Mouse (Mus musculus): ENCODE data around the gene Tom1l1. TPM values are rescaled to one million over a fixed set of nuclear protein-coding genes. Genes with fewer than 3 reads are reported as not detected.

Tom1l1 gene
- polyA plus RNA-seq, 1 experiment: 91.5 TPM

DNA sequence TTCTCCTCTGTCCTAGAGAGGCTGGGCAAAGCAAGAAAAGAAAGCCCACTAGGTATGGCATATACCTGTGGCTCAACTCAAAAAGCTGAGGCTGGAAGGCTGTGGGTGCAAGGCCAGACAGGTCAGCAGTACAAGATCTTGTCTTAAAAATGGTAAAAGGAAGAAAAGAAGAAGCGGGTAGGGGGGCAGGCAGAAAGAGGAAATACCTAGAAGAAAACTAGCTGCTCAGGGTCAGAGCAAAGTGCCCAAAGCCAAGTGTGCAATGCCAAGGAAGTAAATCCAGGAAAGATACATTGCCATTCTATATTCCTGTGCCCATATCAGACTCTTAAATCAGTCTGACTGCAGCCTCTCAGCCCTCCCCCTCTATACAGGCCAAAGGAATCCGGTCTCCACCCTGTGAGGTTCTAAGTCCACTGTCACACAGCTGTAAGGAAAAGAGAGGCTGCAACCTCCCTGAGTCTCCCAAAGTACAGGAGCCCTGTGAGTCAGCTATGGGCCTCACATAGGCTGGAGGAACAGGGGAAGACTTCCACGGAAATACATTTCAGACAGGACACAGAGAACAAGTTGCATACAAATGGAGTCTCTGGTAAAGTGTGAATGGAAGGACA, 21.9 kb downstream of the Tom1l1 start:
- H3K4me3 ChIP-seq (ENCODE audit: low read depth, low read length): no peak overlapping the region
- no peak overlapping the region for H3K9ac ChIP-seq (ENCODE audit: low read depth, poor library complexity, severe bottlenecking)
- no peaks in the 10 kb centered on the region for H3K27me3 ChIP-seq (ENCODE audit: control insufficient read depth, insufficient read depth, low read length, poor library complexity, severe bottlenecking)
- H3K9me3 ChIP-seq (replicated peaks; ENCODE audit: control insufficient read depth, insufficient read depth, low read length, poor library complexity, severe bottlenecking): no peaks in the 10 kb centered on the region
- peaks cover 6% of the 10 kb centered on the region for H3K36me3 ChIP-seq (ENCODE audit: control insufficient read depth, insufficient read depth, low read length, poor library complexity, severe bottlenecking)
- TF ChIP-seq CTCF (IDR thresholded peaks at IDR 0.05; ENCODE audit: low read depth, low read length) (no peak), POLR2A (IDR thresholded peaks at IDR 0.05; ENCODE audit: insufficient read depth, low read length) (no peak), EP300 (IDR thresholded peaks at IDR 0.05; ENCODE audit: insufficient read depth, low read depth, low read length) (no peak)
- no peaks in the 10 kb centered on the region for H3K4me1 ChIP-seq (ENCODE audit: control insufficient read depth, insufficient read depth, low read length)
- H3K27ac ChIP-seq (ENCODE audit: insufficient read depth, low read length): no peak overlapping the region

DNA sequence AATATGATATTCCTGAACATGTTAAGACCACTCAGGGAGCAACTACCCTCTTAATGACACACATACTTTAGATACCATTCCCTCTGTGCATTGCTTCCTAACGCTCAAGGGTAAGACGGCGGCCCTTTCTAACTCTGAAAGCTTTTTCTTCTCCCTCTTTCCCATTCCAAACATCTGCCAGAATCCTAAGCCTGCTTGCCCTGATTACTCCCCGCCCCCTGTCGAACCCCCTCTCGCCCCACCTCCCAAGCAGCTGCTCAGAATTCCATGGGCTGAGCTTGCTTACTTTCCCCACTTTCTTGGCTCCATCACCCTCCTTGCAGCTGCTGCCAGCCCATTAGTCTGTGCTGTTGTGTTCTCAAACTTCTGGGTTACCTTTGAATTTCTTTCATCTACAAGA, 23.0 kb downstream of the Tom1l1 start:
- Histone ChIP-seq H3K4me1 (ENCODE audit: control insufficient read depth, insufficient read depth, low read length) (no peaks in the 10 kb centered on the region), H3K36me3 (ENCODE audit: control insufficient read depth, insufficient read depth, low read length, poor library complexity, severe bottlenecking) (peaks cover 7% of the 10 kb centered on the region), H3K27ac (ENCODE audit: insufficient read depth, low read length) (no peak overlapping the region), H3K4me3 (ENCODE audit: low read depth, low read length) (no peak overlapping the region), H3K9ac (ENCODE audit: low read depth, poor library complexity, severe bottlenecking) (no peak overlapping the region), H3K9me3 (replicated peaks; ENCODE audit: control insufficient read depth, insufficient read depth, low read length, poor library complexity, severe bottlenecking) (no peaks in the 10 kb centered on the region), H3K27me3 (ENCODE audit: control insufficient read depth, insufficient read depth, low read length, poor library complexity, severe bottlenecking) (no peaks in the 10 kb centered on the region)
- TF ChIP-seq EP300 (IDR thresholded peaks at IDR 0.05; ENCODE audit: insufficient read depth, low read depth, low read length) (no peak), CTCF (IDR thresholded peaks at IDR 0.05; ENCODE audit: low read depth, low read length) (no peak), POLR2A (IDR thresholded peaks at IDR 0.05; ENCODE audit: insufficient read depth, low read length) (no peak)

DNA sequence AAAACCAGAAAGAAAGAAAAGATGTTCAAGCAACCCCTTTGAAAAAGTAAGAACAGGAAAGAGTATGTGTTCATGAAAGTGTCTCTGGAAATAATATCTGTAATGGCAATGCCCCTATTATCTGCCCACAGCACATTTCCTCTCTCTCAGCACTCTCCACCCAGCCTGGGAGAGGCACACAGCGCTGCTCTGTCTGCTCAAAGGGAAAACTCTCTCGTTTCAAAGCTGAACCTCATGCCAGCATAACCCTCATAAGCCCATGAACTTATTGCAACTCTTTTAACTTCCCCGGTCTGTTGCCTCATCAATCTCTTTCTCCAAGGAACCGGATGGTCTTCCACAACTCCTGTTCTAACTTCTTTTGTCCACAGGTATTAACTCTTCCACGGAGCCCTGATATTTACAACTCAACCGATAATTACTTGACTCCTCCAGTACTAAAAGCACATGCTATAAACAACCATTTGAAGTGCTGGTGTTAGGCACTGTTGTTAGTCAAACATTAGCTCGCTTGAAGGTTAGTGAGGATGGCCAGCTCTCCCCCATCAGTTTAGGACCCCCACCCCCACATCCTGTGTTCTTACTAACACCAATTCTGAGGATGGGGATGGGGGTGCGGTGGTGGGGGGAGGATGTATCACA, 23.7 kb downstream of the Tom1l1 start:
- peaks cover 7% of the 10 kb centered on the region for H3K36me3 ChIP-seq (ENCODE audit: control insufficient read depth, insufficient read depth, low read length, poor library complexity, severe bottlenecking)
- no peak overlapping the region for H3K9ac ChIP-seq (ENCODE audit: low read depth, poor library complexity, severe bottlenecking)
- H3K4me3 ChIP-seq (ENCODE audit: low read depth, low read length): no peak overlapping the region
- H3K4me1 ChIP-seq (ENCODE audit: control insufficient read depth, insufficient read depth, low read length): no peaks in the 10 kb centered on the region
- TF ChIP-seq EP300 (IDR thresholded peaks at IDR 0.05; ENCODE audit: insufficient read depth, low read depth, low read length): no peak
- no peak for TF ChIP-seq CTCF (IDR thresholded peaks at IDR 0.05; ENCODE audit: low read depth, low read length)
- no peak for TF ChIP-seq POLR2A (IDR thresholded peaks at IDR 0.05; ENCODE audit: insufficient read depth, low read length)
- H3K27me3 ChIP-seq (ENCODE audit: control insufficient read depth, insufficient read depth, low read length, poor library complexity, severe bottlenecking): no peaks in the 10 kb centered on the region
- H3K9me3 ChIP-seq (replicated peaks; ENCODE audit: control insufficient read depth, insufficient read depth, low read length, poor library complexity, severe bottlenecking): no peaks in the 10 kb centered on the region
- no peak overlapping the region for H3K27ac ChIP-seq (ENCODE audit: insufficient read depth, low read length)

GRCm38 (mm10) chr11:90663618-90664297, 24.4 kb downstream of the Tom1l1 start:
- no peak overlapping the region for H3K9ac ChIP-seq (ENCODE audit: low read depth, poor library complexity, severe bottlenecking)
- H3K27me3 ChIP-seq (ENCODE audit: control insufficient read depth, insufficient read depth, low read length, poor library complexity, severe bottlenecking): no peaks in the 10 kb centered on the region
- H3K9me3 ChIP-seq (replicated peaks; ENCODE audit: control insufficient read depth, insufficient read depth, low read length, poor library complexity, severe bottlenecking): no peaks in the 10 kb centered on the region
- no peak overlapping the region for H3K27ac ChIP-seq (ENCODE audit: insufficient read depth, low read length)
- peaks cover 7% of the 10 kb centered on the region for H3K36me3 ChIP-seq (ENCODE audit: control insufficient read depth, insufficient read depth, low read length, poor library complexity, severe bottlenecking)
- H3K4me3 ChIP-seq (ENCODE audit: low read depth, low read length): no peak overlapping the region
- no peaks in the 10 kb centered on the region for H3K4me1 ChIP-seq (ENCODE audit: control insufficient read depth, insufficient read depth, low read length)
- TF ChIP-seq EP300 (IDR thresholded peaks at IDR 0.05; ENCODE audit: insufficient read depth, low read depth, low read length) (no peak), CTCF (IDR thresholded peaks at IDR 0.05; ENCODE audit: low read depth, low read length) (no peak), POLR2A (IDR thresholded peaks at IDR 0.05; ENCODE audit: insufficient read depth, low read length) (no peak)

- Histone ChIP-seq H3K27ac (ENCODE audit: insufficient read depth, low read length) (no peak overlapping the region), H3K36me3 (ENCODE audit: control insufficient read depth, insufficient read depth, low read length, poor library complexity, severe bottlenecking) (peaks cover 8% of the 10 kb centered on the region), H3K4me3 (ENCODE audit: low read depth, low read length) (no peak overlapping the region), H3K27me3 (ENCODE audit: control insufficient read depth, insufficient read depth, low read length, poor library complexity, severe bottlenecking) (no peaks in the 10 kb centered on the region), H3K4me1 (ENCODE audit: control insufficient read depth, insufficient read depth, low read length) (no peaks in the 10 kb centered on the region), H3K9ac (ENCODE audit: low read depth, poor library complexity, severe bottlenecking) (no peak overlapping the region), H3K9me3 (replicated peaks; ENCODE audit: control insufficient read depth, insufficient read depth, low read length, poor library complexity, severe bottlenecking) (no peaks in the 10 kb centered on the region)
- TF ChIP-seq CTCF (IDR thresholded peaks at IDR 0.05; ENCODE audit: low read depth, low read length) (no peak), POLR2A (IDR thresholded peaks at IDR 0.05; ENCODE audit: insufficient read depth, low read length) (no peak), EP300 (IDR thresholded peaks at IDR 0.05; ENCODE audit: insufficient read depth, low read depth, low read length) (no peak)
Observed at GRCm38 (mm10) chr11:90663052-90663451, 25.1 kb downstream of the Tom1l1 start.

GRCm38 (mm10) chr11:90660662-90661061, 27.5 kb downstream of the Tom1l1 start:
- Histone ChIP-seq H3K27me3 (ENCODE audit: control insufficient read depth, insufficient read depth, low read length, poor library complexity, severe bottlenecking) (no peaks in the 10 kb centered on the region), H3K27ac (ENCODE audit: insufficient read depth, low read length) (no peak overlapping the region), H3K4me3 (ENCODE audit: low read depth, low read length) (no peak overlapping the region), H3K36me3 (ENCODE audit: control insufficient read depth, insufficient read depth, low read length, poor library complexity, severe bottlenecking) (peaks cover 16% of the 10 kb centered on the region), H3K9me3 (replicated peaks; ENCODE audit: control insufficient read depth, insufficient read depth, low read length, poor library complexity, severe bottlenecking) (peaks cover 4% of the 10 kb centered on the region; the same call in 1 of the 2 replicates), H3K9ac (ENCODE audit: low read depth, poor library complexity, severe bottlenecking) (no peak overlapping the region), H3K4me1 (ENCODE audit: control insufficient read depth, insufficient read depth, low read length) (no peaks in the 10 kb centered on the region)
- TF ChIP-seq POLR2A (IDR thresholded peaks at IDR 0.05; ENCODE audit: insufficient read depth, low read length): no peak
- no peak for TF ChIP-seq CTCF (IDR thresholded peaks at IDR 0.05; ENCODE audit: low read depth, low read length)
- no peak for TF ChIP-seq EP300 (IDR thresholded peaks at IDR 0.05; ENCODE audit: insufficient read depth, low read depth, low read length)

All from ES-Bruce4 (cell line).